Mouse (Mus musculus) layer of hippocampus, postnatal 14 days (tissue): ENCODE data around the gene Dab2ip. TPM values are rescaled to one million over a fixed set of nuclear protein-coding genes. Genes with fewer than 3 reads are reported as not detected.
A peak's percentile ranks its signal among the peaks of the same experiment; 100 is the strongest.

Experiments used
- DNase-seq, 2 experiments: peaks; one replicate each; pipeline ENCODE4 v3.0.0; 2021 to 2022; ENCODE audit warnings: low spot score in 2 of 2, mixed read lengths in 1 of 2
- total RNA-seq, 2 experiments: library from RNA; stranded (reverse); gene quantifications; 2 replicates each; pipeline ENCODE4 v1.2.3; 2021

The Dab2ip gene
- total RNA-seq, 2 experiments from 2014 or later: 113 to 114 TPM

GRCm38 (mm10) chr2:35676075-35676665 is 118.1 kb downstream of the Dab2ip start:
- no peak for DNase-seq

GRCm38 (mm10) chr2:35677855-35678254 is 119.8 kb downstream of the Dab2ip start:
- DNase-seq: peak in 1 of 2 experiments; percentile 48

GRCm38 (mm10) chr2:35678440-35678839 is 120.4 kb downstream of the Dab2ip start:
- no peak for DNase-seq

- DNase-seq: no peak
Observed at GRCm38 (mm10) chr2:35679812-35680672, 122.0 kb downstream of the Dab2ip start.

GRCm38 (mm10) chr2:35680833-35681232 is 122.8 kb downstream of the Dab2ip start:
- DNase-seq: no peak

- no peak for DNase-seq
Observed at GRCm38 (mm10) chr2:35684005-35684404, 125.9 kb downstream of the Dab2ip start.

- peak in 1 of 2 experiments; percentile 53 for DNase-seq
Observed at GRCm38 (mm10) chr2:35684735-35685312, 126.8 kb downstream of the Dab2ip start.

- DNase-seq: no peak
Observed at GRCm38 (mm10) chr2:35686104-35686503, 128.0 kb downstream of the Dab2ip start.

GRCm38 (mm10) chr2:35687557-35688070 is 129.5 kb downstream of the Dab2ip start:
- no peak for DNase-seq

GRCm38 (mm10) chr2:35688121-35688520 is 130.1 kb downstream of the Dab2ip start:
- no peak for DNase-seq

GRCm38 (mm10) chr2:35688581-35688980 is 130.5 kb downstream of the Dab2ip start:
- DNase-seq: no peak

GRCm38 (mm10) chr2:35689881-35690280 is 131.8 kb downstream of the Dab2ip start:
- no peak for DNase-seq

- no peak for DNase-seq
Observed at GRCm38 (mm10) chr2:35691257-35692049, 133.4 kb downstream of the Dab2ip start.

- DNase-seq: no peak
Observed at GRCm38 (mm10) chr2:35692272-35692900, 134.3 kb downstream of the Dab2ip start.

- no peak for DNase-seq
Observed at GRCm38 (mm10) chr2:35693037-35693436, 135.0 kb downstream of the Dab2ip start.

GRCm38 (mm10) chr2:35694111-35694510 is 136.0 kb downstream of the Dab2ip start:
- no peak for DNase-seq

- no peak for DNase-seq
Observed at GRCm38 (mm10) chr2:35696193-35696541, 138.1 kb downstream of the Dab2ip start.

GRCm38 (mm10) chr2:35696542-35697391 is 138.7 kb downstream of the Dab2ip start:
- no peak for DNase-seq

GRCm38 (mm10) chr2:35697768-35698167 is 139.7 kb downstream of the Dab2ip start:
- DNase-seq: no peak

- DNase-seq: no peak
Observed at GRCm38 (mm10) chr2:35700966-35701365, 142.9 kb downstream of the Dab2ip start.
